Mouse (Mus musculus): ENCODE measurements around the gene Gm6034.
"Not testable (repeated sequence)": the region's sequence is repeated elsewhere in the genome, so short reads cannot be mapped to it uniquely, and the experiment has no call there.

GRCm38 (mm10) chr17:36004409-36004808, 38.4 kb upstream of the Gm6034 start:
- TF ChIP-seq POLR2A, CTCF (IDR thresholded peaks at IDR 0.05; ENCODE audit: extremely low read depth, insufficient read depth, low read length): not testable (repeated sequence)

Measured in cortical plate, adult 2 months (tissue).